Mouse (Mus musculus): ENCODE results near the gene Ntsr1.
A peak's percentile ranks its signal among the peaks of the same experiment; 100 is the strongest.

Ntsr1 gene

GRCm38 (mm10) chr2:180563296-180563695, 63.5 kb downstream of the Ntsr1 start:
- peak; percentile 76 for DNase-seq

GRCm38 (mm10) chr2:180563841-180564240, 64.1 kb downstream of the Ntsr1 start:
- no peak for DNase-seq

- DNase-seq = peak; percentile 83
Observed at GRCm38 (mm10) chr2:180566240-180566913, 66.6 kb downstream of the Ntsr1 start.

GRCm38 (mm10) chr2:180569028-180569643, 69.4 kb downstream of the Ntsr1 start:
- DNase-seq = peak; percentile 98

- no peak for DNase-seq
Observed at GRCm38 (mm10) chr2:180576482-180576881, 76.7 kb downstream of the Ntsr1 start.

GRCm38 (mm10) chr2:180578686-180579085, 78.9 kb downstream of the Ntsr1 start:
- DNase-seq = no peak

- peak; percentile 94 for DNase-seq
Observed at GRCm38 (mm10) chr2:180581002-180581401, 81.2 kb downstream of the Ntsr1 start, which contains the start of gene Mrgbp. TSS of gene Mrgbp (plus strand) at chr2:180581304.

- peak; percentile 99 for DNase-seq
Observed at GRCm38 (mm10) chr2:180582481-180583153, 82.8 kb downstream of the Ntsr1 start.

- peak; percentile 94 for DNase-seq
Observed at GRCm38 (mm10) chr2:180583154-180583507, 83.4 kb downstream of the Ntsr1 start.

GRCm38 (mm10) chr2:180588736-180589122, 89.0 kb downstream of the Ntsr1 start:
- no peak for DNase-seq

- DNase-seq = peak; percentile 99
Observed at GRCm38 (mm10) chr2:180589123-180589831, 89.5 kb downstream of the Ntsr1 start, which contains the start of gene Ogfr. TSS of gene Ogfr (plus strand) at chr2:180589245.
